Mouse (Mus musculus) kidney, embryonic 15.5 days (tissue): ENCODE data around the gene Ptpn3. TPM values are rescaled to one million over a fixed set of nuclear protein-coding genes. Genes with fewer than 3 reads are reported as not detected.
A peak's percentile ranks its signal among the peaks of the same experiment; 100 is the strongest.
"Not testable (repeated sequence)": the region's sequence is repeated elsewhere in the genome, so short reads cannot be mapped to it uniquely, and the experiment has no call there.

Experiments used
- ATAC-seq: fragments of 200-750 bp; cut with Nextera tagmentation; replicated peaks from 2 replicates; pipeline ENCODE4 v1.8.0; 2017; ENCODE audit warnings: moderate TSS enrichment; ENCODE audit not compliant: low FRiP score
- H3K27ac ChIP-seq: fragments of 300-500 bp; sonication (generic); 2 replicates; pipeline ENCODE4 v1.5.1; 2015; ENCODE audit warnings: mild to moderate bottlenecking, inconsistent platforms
- H3K27me3 ChIP-seq: fragments of 300-500 bp; sonication (generic); 2 replicates; pipeline ENCODE4 v1.6.1; 2015; ENCODE audit warnings: inconsistent platforms
- H3K36me3 ChIP-seq: fragments of 300-500 bp; sonication (generic); 2 replicates; pipeline ENCODE4 v1.6.1; 2015; ENCODE audit warnings: inconsistent platforms
- H3K4me1 ChIP-seq: fragments of 300-500 bp; sonication (generic); 2 replicates; pipeline ENCODE4 v1.6.1; 2015; ENCODE audit warnings: inconsistent platforms
- H3K4me2 ChIP-seq: fragments of 300-500 bp; sonication (generic); 2 replicates; pipeline ENCODE4 v1.6.1; 2015; ENCODE audit warnings: moderate library complexity, mild to moderate bottlenecking, inconsistent platforms
- H3K4me3 ChIP-seq: fragments of 300-500 bp; sonication (generic); replicated peaks from 2 replicates; pipeline ENCODE4 v1.5.1; 2015; ENCODE audit warnings: mild to moderate bottlenecking, inconsistent platforms
- H3K9ac ChIP-seq: fragments of 300-500 bp; sonication (generic); 2 replicates; pipeline ENCODE4 v1.6.1; 2015; ENCODE audit warnings: mild to moderate bottlenecking, inconsistent platforms
- H3K9me3 ChIP-seq: fragments of 300-500 bp; sonication (generic); replicated peaks from 2 replicates; pipeline ENCODE4 v1.6.1; 2016; ENCODE audit warnings: inconsistent platforms
- WGBS: fragments of 180-500 bp; shearing (Covaris S2); methylation state at CpG from one replicate; pipeline ENCODE4 v1.1.7; 2015; ENCODE audit warnings: mixed read lengths; 5-methylcytosine and 5-hydroxymethylcytosine counted together
- polyA plus RNA-seq: library from polyadenylated mRNA; unstranded; fragments of >200 nt; fragmentation: Nextera tagmentation; extraction: Ambion mirVana; gene quantifications from 2 replicates; pipeline ENCODE4 v1.2.1, GENCODE M21; 2015

Gene Ptpn3
- polyA plus RNA-seq, 1 experiment from 2014 or later = 9.7 TPM

DNA sequence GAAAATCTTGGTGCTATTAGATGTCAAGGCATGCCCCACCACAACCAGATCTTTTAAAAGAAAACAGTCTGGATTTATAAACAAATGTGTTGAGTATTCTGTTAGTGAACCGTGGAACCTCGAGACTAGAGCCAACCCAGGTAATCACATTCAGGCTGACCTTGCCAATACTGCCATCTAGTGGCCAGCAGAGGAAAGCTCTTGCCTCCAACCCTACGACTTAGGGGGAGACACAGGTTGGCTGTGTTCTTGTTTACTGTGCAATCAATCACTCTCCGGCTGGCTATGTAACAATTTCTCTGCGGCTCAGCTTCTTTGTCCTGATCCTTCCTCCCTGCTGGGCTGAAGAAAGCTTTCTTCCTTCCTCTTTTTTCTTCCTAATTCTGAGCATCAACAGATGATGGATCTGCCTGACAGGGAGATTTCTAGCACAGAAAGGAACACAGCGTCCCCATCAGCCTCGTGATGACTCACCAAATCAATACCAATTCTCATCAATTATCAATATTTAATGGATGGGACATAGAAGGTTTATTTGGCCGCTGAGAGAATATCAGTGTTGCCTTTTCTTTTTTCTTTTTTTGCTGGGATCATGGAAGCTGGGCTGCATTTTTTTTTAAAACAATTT, 26.4 kb downstream of the Ptpn3 start:
- Histone ChIP-seq H3K9me3 (no peaks in the 10 kb centered on the region), H3K27ac (0 out of 2 replicates have a peak overlapping the region, but pooled peaks have one; percentile 47), H3K36me3 (no peaks in the 10 kb centered on the region), H3K4me2 (peak overlapping the region; percentile 3; the same call in 1 of the 2 replicates), H3K27me3 (no peaks in the 10 kb centered on the region), H3K9ac (no peak overlapping the region), H3K4me1 (peaks cover 48% of the 10 kb centered on the region), H3K4me3 (no peak overlapping the region)
- 6% methylated on average over 8 of the region's 8 CpGs for WGBS
- ATAC-seq = peak; percentile 62

DNA sequence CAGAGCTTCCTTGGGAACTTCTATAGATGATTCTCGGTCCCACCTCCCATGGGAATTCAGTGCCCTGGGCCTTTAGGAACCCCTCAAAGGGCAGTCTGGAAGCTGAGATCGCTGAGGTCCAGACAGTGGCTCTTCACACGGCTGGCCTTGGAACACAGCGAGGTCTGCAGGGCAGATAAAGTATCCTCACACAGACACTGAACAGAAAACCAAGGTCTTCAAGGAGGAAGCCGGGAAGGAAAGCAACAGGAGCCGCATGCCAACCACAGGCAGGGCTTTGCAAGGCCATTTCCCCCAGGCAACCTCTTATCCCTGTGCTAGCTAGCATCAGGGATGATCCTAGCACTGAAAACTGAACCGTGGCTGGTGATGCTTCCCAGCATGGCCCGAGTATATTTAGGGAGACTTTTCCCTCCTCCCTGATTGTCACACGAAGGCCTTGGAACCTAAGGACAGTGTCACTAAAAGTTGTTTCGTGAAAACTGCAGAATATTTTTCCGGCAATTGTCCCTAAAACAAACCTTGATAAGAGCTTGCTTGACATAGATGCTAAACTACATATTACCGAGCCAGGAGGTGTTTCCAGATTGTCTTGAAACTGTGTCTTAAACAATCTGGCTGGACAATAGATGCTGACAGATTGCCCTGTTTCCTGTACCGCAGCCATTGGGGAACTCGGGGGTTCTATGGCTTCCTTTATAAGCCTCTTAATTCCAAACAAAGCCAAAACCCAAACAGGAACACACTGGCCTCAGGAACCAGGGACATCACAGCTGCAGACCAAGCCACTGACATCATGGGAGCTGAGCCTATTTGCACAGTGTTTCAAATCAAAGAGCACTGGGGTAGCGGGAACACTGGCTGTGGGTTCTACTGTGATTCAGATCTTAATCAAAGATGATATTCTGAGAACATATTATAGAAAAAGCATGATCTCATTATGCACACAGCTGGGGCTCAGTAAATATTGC, 27.8 kb downstream of the Ptpn3 start:
- H3K9me3 ChIP-seq = no peaks in the 10 kb centered on the region
- WGBS = 60% methylated on average over 15 of the region's 15 CpGs
- H3K27ac ChIP-seq = no peak overlapping the region
- H3K4me3 ChIP-seq = no peak overlapping the region
- H3K27me3 ChIP-seq = no peaks in the 10 kb centered on the region
- no peak overlapping the region for H3K4me2 ChIP-seq
- no peaks in the 10 kb centered on the region for H3K36me3 ChIP-seq
- H3K9ac ChIP-seq = no peak overlapping the region
- peaks cover 37% of the 10 kb centered on the region for H3K4me1 ChIP-seq
- no peak for ATAC-seq

DNA sequence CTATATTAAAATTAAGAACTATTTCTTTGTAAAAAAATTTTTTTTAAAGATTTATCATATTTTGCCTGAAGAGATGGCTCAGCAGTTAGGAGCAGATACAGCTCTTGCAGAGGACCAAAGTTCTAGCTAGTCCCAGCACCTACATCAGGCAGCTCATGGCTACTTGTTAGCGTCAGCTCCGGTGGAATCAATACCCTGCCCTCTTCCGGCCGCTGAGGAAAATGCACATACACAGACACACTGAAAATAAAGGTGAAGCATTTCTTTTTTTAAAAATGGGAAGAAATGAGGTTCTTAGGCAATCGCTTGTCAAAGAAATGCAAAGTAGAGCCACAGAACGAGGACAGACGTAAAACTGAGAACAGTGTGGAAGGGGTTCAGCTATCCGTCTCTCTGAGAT, 30.6 kb downstream of the Ptpn3 start:
- peaks cover 23% of the 10 kb centered on the region for H3K4me1 ChIP-seq
- no peak for ATAC-seq
- H3K9me3 ChIP-seq = no peaks in the 10 kb centered on the region
- H3K27me3 ChIP-seq = no peaks in the 10 kb centered on the region
- H3K27ac ChIP-seq = no peak overlapping the region
- no peak overlapping the region for H3K4me2 ChIP-seq
- 88% methylated on average over 8 of the region's 8 CpGs for WGBS
- peaks cover 5% of the 10 kb centered on the region; the same call in 1 of the 2 replicates for H3K36me3 ChIP-seq
- H3K9ac ChIP-seq = no peak overlapping the region
- no peak overlapping the region for H3K4me3 ChIP-seq

DNA sequence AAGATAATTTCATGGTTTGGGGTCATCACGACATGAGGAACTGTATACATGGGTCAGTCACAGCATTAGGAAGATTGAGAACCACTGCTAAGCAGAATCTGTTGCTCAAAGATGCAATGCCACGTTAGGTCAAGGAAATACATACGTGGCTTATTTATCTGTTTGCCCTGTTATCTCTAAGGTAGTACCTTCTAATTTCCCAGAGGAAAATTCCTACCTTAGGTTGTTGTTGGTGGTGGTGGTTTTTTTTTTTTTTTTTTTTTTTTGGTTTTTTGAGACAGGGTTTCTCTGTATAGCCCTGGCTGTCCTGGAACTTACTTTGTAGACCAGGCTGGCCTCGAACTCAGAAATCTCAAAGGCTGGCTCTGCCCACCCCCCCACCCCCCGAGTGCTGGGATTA, 31.1 kb downstream of the Ptpn3 start:
- not testable (repeated sequence) for H3K4me2 ChIP-seq, ATAC-seq, H3K36me3 ChIP-seq, H3K27me3 ChIP-seq, H3K4me3 ChIP-seq, H3K9ac ChIP-seq, H3K27ac ChIP-seq, H3K9me3 ChIP-seq
- peaks cover 20% of the 10 kb centered on the region for H3K4me1 ChIP-seq
- WGBS = 94% methylated on average over 5 of the region's 5 CpGs

- H3K27me3 ChIP-seq = no peaks in the 10 kb centered on the region
- ATAC-seq = no peak
- no peak overlapping the region for H3K4me2 ChIP-seq
- no peaks in the 10 kb centered on the region for H3K9me3 ChIP-seq
- WGBS = 88% methylated on average over 10 of the region's 10 CpGs
- peaks cover 6% of the 10 kb centered on the region; the same call in 1 of the 2 replicates for H3K36me3 ChIP-seq
- no peak overlapping the region for H3K9ac ChIP-seq
- H3K4me3 ChIP-seq = no peak overlapping the region
- peaks cover 15% of the 10 kb centered on the region for H3K4me1 ChIP-seq
- H3K27ac ChIP-seq = no peak overlapping the region
Observed at GRCm38 (mm10) chr4:57269344-57269743, 32.3 kb downstream of the Ptpn3 start.

DNA sequence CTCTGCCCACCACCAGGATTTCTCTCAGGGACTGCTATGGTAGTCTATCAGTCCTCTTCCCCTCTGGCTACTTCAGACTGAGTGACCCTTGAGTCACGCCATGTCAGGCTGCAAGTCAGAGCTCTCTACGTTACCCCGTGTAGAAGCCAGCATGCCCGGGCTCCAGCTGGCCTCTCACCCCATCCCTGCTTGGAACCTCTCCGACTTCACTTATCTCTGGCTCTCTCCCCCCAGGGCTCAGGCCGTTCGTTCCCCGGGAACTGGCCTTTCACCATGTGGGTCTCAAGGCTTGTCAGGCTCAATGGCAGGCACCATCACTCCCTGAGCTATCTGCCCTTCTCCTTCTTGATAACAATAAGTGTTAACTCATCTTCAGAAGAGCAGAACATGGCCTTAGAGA, 33.3 kb downstream of the Ptpn3 start:
- Histone ChIP-seq H3K4me2 (no peak overlapping the region), H3K4me1 (peaks cover 5% of the 10 kb centered on the region; the same call in 1 of the 2 replicates), H3K27me3 (no peaks in the 10 kb centered on the region; the same call in 1 of the 2 replicates), H3K9ac (no peak overlapping the region), H3K4me3 (no peak overlapping the region), H3K36me3 (peaks cover 11% of the 10 kb centered on the region), H3K27ac (no peak overlapping the region), H3K9me3 (no peaks in the 10 kb centered on the region)
- ATAC-seq = no peak
- WGBS = 83% methylated on average over 8 of the region's 8 CpGs

- no peak overlapping the region for H3K9ac ChIP-seq
- H3K9me3 ChIP-seq = no peaks in the 10 kb centered on the region
- no peak overlapping the region for H3K4me3 ChIP-seq
- no peak overlapping the region for H3K27ac ChIP-seq
- peaks cover 11% of the 10 kb centered on the region for H3K36me3 ChIP-seq
- WGBS = 84% methylated on average over 9 of the region's 9 CpGs
- no peaks in the 10 kb centered on the region; the same call in 1 of the 2 replicates for H3K27me3 ChIP-seq
- H3K4me1 ChIP-seq = peaks cover 7% of the 10 kb centered on the region; the same call in 1 of the 2 replicates
- H3K4me2 ChIP-seq = no peak overlapping the region
- ATAC-seq = no peak
Observed at GRCm38 (mm10) chr4:57266389-57266788, 35.2 kb downstream of the Ptpn3 start.

- H3K4me2 ChIP-seq = no peak overlapping the region
- no peak overlapping the region for H3K4me3 ChIP-seq
- no peaks in the 10 kb centered on the region; the same call in 1 of the 2 replicates for H3K27me3 ChIP-seq
- H3K36me3 ChIP-seq = peaks cover 20% of the 10 kb centered on the region
- no peaks in the 10 kb centered on the region for H3K9me3 ChIP-seq
- H3K9ac ChIP-seq = no peak overlapping the region
- H3K27ac ChIP-seq = no peak overlapping the region
- no peak for ATAC-seq
- WGBS = 82% methylated on average over 7 of the region's 7 CpGs
- peaks cover 12% of the 10 kb centered on the region for H3K4me1 ChIP-seq
Observed at GRCm38 (mm10) chr4:57263695-57264094, 37.9 kb downstream of the Ptpn3 start.

DNA sequence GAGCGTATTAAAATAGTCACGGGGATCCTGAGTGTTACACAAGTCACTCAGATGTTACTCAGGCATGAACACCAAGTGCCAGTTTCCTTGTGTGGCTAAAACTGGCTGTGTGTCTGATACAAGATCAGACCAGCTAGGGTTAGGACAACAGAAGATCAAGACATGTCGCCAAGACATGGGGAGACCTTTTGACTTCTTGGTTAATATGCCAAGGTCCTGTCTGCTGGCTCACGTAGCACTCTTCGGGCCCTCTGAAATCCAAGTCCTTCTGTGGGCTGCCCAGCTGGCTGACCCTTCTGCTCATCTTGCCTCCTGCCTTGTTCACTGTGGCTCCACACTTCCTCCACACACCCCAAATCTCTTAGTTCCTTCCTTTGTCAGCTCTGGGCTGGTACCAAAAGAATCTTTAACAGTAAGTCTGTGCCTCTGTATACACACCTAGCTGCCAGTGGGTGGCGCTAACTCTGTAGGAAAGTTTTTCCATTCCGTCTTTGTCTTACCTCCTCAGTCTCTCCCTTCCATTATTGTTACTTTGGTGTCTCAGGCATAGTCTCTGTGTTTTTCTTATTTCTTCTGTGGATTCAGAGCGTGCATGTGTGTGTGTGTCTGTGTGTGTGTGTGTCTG, 38.5 kb downstream of the Ptpn3 start:
- no peak overlapping the region for H3K4me3 ChIP-seq
- H3K9ac ChIP-seq = no peak overlapping the region
- 55% methylated on average over 8 of the region's 8 CpGs for WGBS
- no peaks in the 10 kb centered on the region; the same call in 1 of the 2 replicates for H3K27me3 ChIP-seq
- H3K4me1 ChIP-seq = peaks cover 17% of the 10 kb centered on the region
- peaks cover 16% of the 10 kb centered on the region for H3K36me3 ChIP-seq
- no peak for ATAC-seq
- H3K4me2 ChIP-seq = no peak overlapping the region
- no peak overlapping the region for H3K27ac ChIP-seq
- H3K9me3 ChIP-seq = no peaks in the 10 kb centered on the region

GRCm38 (mm10) chr4:57262451-57262850, 39.2 kb downstream of the Ptpn3 start:
- Histone ChIP-seq H3K9ac (no peak overlapping the region), H3K4me2 (no peak overlapping the region), H3K27me3 (no peaks in the 10 kb centered on the region; the same call in 1 of the 2 replicates), H3K36me3 (peaks cover 16% of the 10 kb centered on the region), H3K9me3 (no peaks in the 10 kb centered on the region), H3K4me1 (peaks cover 20% of the 10 kb centered on the region), H3K4me3 (no peak overlapping the region), H3K27ac (no peak overlapping the region)
- 61% methylated on average over 8 of the region's 8 CpGs for WGBS
- no peak for ATAC-seq

DNA sequence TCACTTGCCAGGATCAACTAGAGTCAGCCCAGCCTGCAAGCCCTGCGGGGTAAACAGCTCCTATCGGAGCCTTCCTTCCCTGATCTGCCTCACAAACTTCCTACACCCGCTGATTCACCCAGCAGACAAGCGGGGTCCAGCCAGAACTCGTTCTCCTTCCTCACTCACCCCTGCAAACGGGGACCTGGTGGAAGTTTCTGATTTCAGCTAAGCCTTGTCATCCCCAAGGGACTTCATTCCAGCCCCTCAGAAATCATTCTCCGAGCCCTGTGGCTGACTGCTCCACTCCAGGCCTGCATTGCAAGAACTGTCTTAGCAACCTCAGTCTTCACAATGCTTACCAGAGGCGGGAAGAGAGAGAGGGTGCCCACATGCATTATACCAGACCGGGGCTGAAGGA, 39.8 kb downstream of the Ptpn3 start:
- Histone ChIP-seq H3K4me2 (no peak overlapping the region), H3K4me3 (no peak overlapping the region), H3K27me3 (no peaks in the 10 kb centered on the region; the same call in 1 of the 2 replicates), H3K4me1 (peaks cover 20% of the 10 kb centered on the region), H3K9me3 (no peaks in the 10 kb centered on the region), H3K36me3 (peaks cover 16% of the 10 kb centered on the region), H3K27ac (peak overlapping the region; percentile 42; the same call in 1 of the 2 replicates), H3K9ac (no peak overlapping the region)
- peak; percentile 27; the same call in 1 of the 2 replicates for ATAC-seq
- WGBS = 29% methylated on average over 9 of the region's 9 CpGs
